Mouse (Mus musculus) hindbrain, embryonic 12.5 days (tissue): ENCODE measurements around the gene Gm9747. TPM values are rescaled to one million over a fixed set of nuclear protein-coding genes. Genes with fewer than 3 reads are reported as not detected.

Experiments used
- ATAC-seq: fragments of 200-750 bp; cut with Nextera tagmentation; 2 replicates; pipeline ENCODE4 v1.8.0; 2017; ENCODE audit warnings: moderate TSS enrichment; ENCODE audit not compliant: low FRiP score
- H3K27ac ChIP-seq: fragments of 300-500 bp; sonication (generic); 2 replicates; pipeline ENCODE4 v1.5.1; 2016; ENCODE audit warnings: mild to moderate bottlenecking
- H3K27me3 ChIP-seq: fragments of 300-500 bp; sonication (generic); 2 replicates; pipeline ENCODE4 v1.6.1; 2016; ENCODE audit warnings: mild to moderate bottlenecking
- H3K36me3 ChIP-seq: fragments of 300-500 bp; sonication (generic); 2 replicates; pipeline ENCODE4 v1.6.1; 2016; ENCODE audit warnings: mild to moderate bottlenecking
- H3K4me1 ChIP-seq: fragments of 300-500 bp; sonication (generic); 2 replicates; pipeline ENCODE4 v1.6.1; 2016
- H3K4me2 ChIP-seq: fragments of 300-500 bp; sonication (generic); replicated peaks from 2 replicates; pipeline ENCODE4 v1.6.1; 2016; ENCODE audit warnings: mild to moderate bottlenecking
- H3K4me3 ChIP-seq: fragments of 300-500 bp; sonication (generic); 2 replicates; pipeline ENCODE4 v1.5.1; 2016; ENCODE audit warnings: mild to moderate bottlenecking
- H3K9ac ChIP-seq: fragments of 300-500 bp; sonication (generic); 2 replicates; pipeline ENCODE4 v1.6.1; 2016; ENCODE audit warnings: mild to moderate bottlenecking, moderate library complexity
- H3K9me3 ChIP-seq: fragments of 300-500 bp; sonication (generic); replicated peaks from 2 replicates; pipeline ENCODE4 v1.6.1; 2016; ENCODE audit warnings: mild to moderate bottlenecking
- WGBS: fragments of 180-500 bp; shearing (Covaris S2); methylation state at CpG from one replicate; pipeline ENCODE4 v1.1.7; 2016; 5-methylcytosine and 5-hydroxymethylcytosine counted together
- polyA plus RNA-seq: library from polyadenylated mRNA; unstranded; fragments of >200 nt; fragmentation: Nextera tagmentation; extraction: Ambion mirVana; gene quantifications from 2 replicates; pipeline ENCODE4 v1.2.1, GENCODE M21; 2016

The Gm9747 gene
- polyA plus RNA-seq, 1 experiment from 2014 or later, result 37.6 TPM

GRCm38 (mm10) chr1:82261053-82261618 lies 28.2 kb downstream of the Gm9747 start:
- no peak overlapping the region for H3K4me2 ChIP-seq
- no peaks in the 10 kb centered on the region for H3K9me3 ChIP-seq
- H3K9ac ChIP-seq, result no peak overlapping the region
- WGBS, result 66% methylated on average over 9 of the region's 9 CpGs
- H3K4me3 ChIP-seq, result no peak overlapping the region
- ATAC-seq, result peak; percentile 58; the same call in 1 of the 2 replicates
- H3K36me3 ChIP-seq, result no peaks in the 10 kb centered on the region
- H3K4me1 ChIP-seq, result peaks cover 8% of the 10 kb centered on the region
- no peaks in the 10 kb centered on the region for H3K27me3 ChIP-seq
- H3K27ac ChIP-seq, result no peak overlapping the region

- H3K9ac ChIP-seq, result no peak overlapping the region
- no peak overlapping the region for H3K27ac ChIP-seq
- no peaks in the 10 kb centered on the region for H3K9me3 ChIP-seq
- H3K4me3 ChIP-seq, result no peak overlapping the region
- ATAC-seq, result no peak
- no peaks in the 10 kb centered on the region for H3K36me3 ChIP-seq
- WGBS, result 87% methylated on average over 5 of the region's 5 CpGs
- H3K4me1 ChIP-seq, result peaks cover 8% of the 10 kb centered on the region
- H3K27me3 ChIP-seq, result no peaks in the 10 kb centered on the region
- H3K4me2 ChIP-seq, result no peak overlapping the region
Observed at GRCm38 (mm10) chr1:82261638-82262037, 28.7 kb downstream of the Gm9747 start.

GRCm38 (mm10) chr1:82262331-82262730 lies 29.4 kb downstream of the Gm9747 start:
- Histone ChIP-seq H3K9me3 (no peaks in the 10 kb centered on the region), H3K4me3 (no peak overlapping the region), H3K27ac (no peak overlapping the region), H3K36me3 (no peaks in the 10 kb centered on the region), H3K27me3 (no peaks in the 10 kb centered on the region), H3K9ac (no peak overlapping the region), H3K4me2 (no peak overlapping the region), H3K4me1 (peaks cover 8% of the 10 kb centered on the region)
- ATAC-seq, result no peak
- WGBS, result 78% methylated on average over 1 of the region's 1 CpGs

GRCm38 (mm10) chr1:82267547-82267946 lies 34.6 kb downstream of the Gm9747 start:
- Histone ChIP-seq H3K9me3 (no peaks in the 10 kb centered on the region), H3K27me3 (no peaks in the 10 kb centered on the region), H3K4me1 (no peaks in the 10 kb centered on the region; the same call in 1 of the 2 replicates), H3K36me3 (no peaks in the 10 kb centered on the region), H3K9ac (no peak overlapping the region), H3K4me3 (no peak overlapping the region), H3K27ac (no peak overlapping the region), H3K4me2 (no peak overlapping the region)
- ATAC-seq, result no peak
- 87% methylated on average over 4 of the region's 4 CpGs for WGBS

GRCm38 (mm10) chr1:82272231-82272630 lies 39.3 kb downstream of the Gm9747 start:
- H3K4me3 ChIP-seq, result no peak overlapping the region
- no peaks in the 10 kb centered on the region for H3K9me3 ChIP-seq
- H3K4me1 ChIP-seq, result peaks cover 19% of the 10 kb centered on the region
- H3K27ac ChIP-seq, result no peak overlapping the region
- no peak overlapping the region for H3K4me2 ChIP-seq
- H3K27me3 ChIP-seq, result no peaks in the 10 kb centered on the region
- H3K36me3 ChIP-seq, result peaks cover 8% of the 10 kb centered on the region
- no peak overlapping the region for H3K9ac ChIP-seq
- WGBS, result 83% methylated on average over 5 of the region's 5 CpGs
- ATAC-seq, result no peak

- Histone ChIP-seq H3K4me3 (no peak overlapping the region), H3K9me3 (no peaks in the 10 kb centered on the region), H3K36me3 (peaks cover 11% of the 10 kb centered on the region), H3K9ac (no peak overlapping the region), H3K4me2 (no peak overlapping the region), H3K4me1 (peaks cover 19% of the 10 kb centered on the region), H3K27ac (no peak overlapping the region), H3K27me3 (no peaks in the 10 kb centered on the region)
- 30% methylated on average over 6 of the region's 6 CpGs for WGBS
- ATAC-seq, result no peak
Observed at GRCm38 (mm10) chr1:82273529-82273928, 40.6 kb downstream of the Gm9747 start.

GRCm38 (mm10) chr1:82274361-82274760 lies 41.4 kb downstream of the Gm9747 start:
- Histone ChIP-seq H3K9me3 (no peaks in the 10 kb centered on the region), H3K9ac (no peak overlapping the region), H3K4me2 (no peak overlapping the region), H3K27ac (no peak overlapping the region), H3K4me1 (peaks cover 19% of the 10 kb centered on the region), H3K4me3 (no peak overlapping the region), H3K27me3 (no peaks in the 10 kb centered on the region), H3K36me3 (peaks cover 11% of the 10 kb centered on the region)
- no peak for ATAC-seq
- 67% methylated on average over 1 of the region's 1 CpGs for WGBS

- Histone ChIP-seq H3K9ac (no peak overlapping the region), H3K4me3 (no peak overlapping the region), H3K4me1 (peaks cover 19% of the 10 kb centered on the region), H3K36me3 (peaks cover 11% of the 10 kb centered on the region), H3K4me2 (no peak overlapping the region), H3K27ac (no peak overlapping the region), H3K27me3 (no peaks in the 10 kb centered on the region), H3K9me3 (no peaks in the 10 kb centered on the region)
- 87% methylated on average over 1 of the region's 1 CpGs for WGBS
- ATAC-seq, result no peak
Observed at GRCm38 (mm10) chr1:82279768-82280167, 46.9 kb downstream of the Gm9747 start.

GRCm38 (mm10) chr1:82281823-82282222 lies 48.9 kb downstream of the Gm9747 start:
- peaks cover 25% of the 10 kb centered on the region for H3K4me1 ChIP-seq
- no peaks in the 10 kb centered on the region for H3K27me3 ChIP-seq
- 84% methylated on average over 6 of the region's 6 CpGs for WGBS
- 0 out of 2 replicates have a peak overlapping the region, but pooled peaks have one; percentile 15 for H3K4me2 ChIP-seq
- ATAC-seq, result no peak
- no peak overlapping the region for H3K9ac ChIP-seq
- H3K36me3 ChIP-seq, result peaks cover 7% of the 10 kb centered on the region
- no peak overlapping the region for H3K27ac ChIP-seq
- H3K9me3 ChIP-seq, result no peaks in the 10 kb centered on the region
- H3K4me3 ChIP-seq, result no peak overlapping the region

- peak overlapping the region; percentile 82 for H3K9ac ChIP-seq
- peaks cover 5% of the 10 kb centered on the region; the same call in 1 of the 2 replicates for H3K36me3 ChIP-seq
- H3K27me3 ChIP-seq, result no peaks in the 10 kb centered on the region
- peak; percentile 99 for ATAC-seq
- peak overlapping the region; percentile 64 for H3K4me2 ChIP-seq
- no peaks in the 10 kb centered on the region for H3K9me3 ChIP-seq
- H3K27ac ChIP-seq, result peak overlapping the region; percentile 95
- H3K4me3 ChIP-seq, result peak overlapping the region; percentile 70
- peaks cover 38% of the 10 kb centered on the region for H3K4me1 ChIP-seq
- WGBS, result under 1% methylated on average over 35 of the region's 35 CpGs
Observed at GRCm38 (mm10) chr1:82282992-82283611, 50.2 kb downstream of the Gm9747 start.

GRCm38 (mm10) chr1:82283901-82284301 lies 51.0 kb downstream of the Gm9747 start:
- WGBS, result 0% methylated on average over 1 of the region's 1 CpGs
- Histone ChIP-seq H3K9ac (peak overlapping the region; percentile 82), H3K27me3 (no peaks in the 10 kb centered on the region), H3K4me1 (peaks cover 46% of the 10 kb centered on the region), H3K27ac (peak overlapping the region; percentile 95), H3K4me3 (peak overlapping the region; percentile 70), H3K9me3 (no peaks in the 10 kb centered on the region), H3K4me2 (peak overlapping the region; percentile 64), H3K36me3 (peaks cover 13% of the 10 kb centered on the region; the same call in 1 of the 2 replicates)
- ATAC-seq, result peak; percentile 20; the same call in 1 of the 2 replicates

GRCm38 (mm10) chr1:82284403-82284802 lies 51.5 kb downstream of the Gm9747 start:
- Histone ChIP-seq H3K9me3 (no peaks in the 10 kb centered on the region), H3K4me2 (peak overlapping the region; percentile 64), H3K4me1 (peaks cover 51% of the 10 kb centered on the region), H3K27me3 (no peaks in the 10 kb centered on the region), H3K9ac (peak overlapping the region; percentile 82), H3K36me3 (peaks cover 13% of the 10 kb centered on the region; the same call in 1 of the 2 replicates), H3K4me3 (peak overlapping the region; percentile 70), H3K27ac (peak overlapping the region; percentile 95)
- WGBS, result 14% methylated on average over 4 of the region's 4 CpGs
- no peak for ATAC-seq
